Mouse (Mus musculus) left cerebral cortex, postnatal 10 days (tissue): ENCODE measurements around the gene Myo3a. TPM values are rescaled to one million over a fixed set of nuclear protein-coding genes. Genes with fewer than 3 reads are reported as not detected.
A peak's percentile ranks its signal among the peaks of the same experiment; 100 is the strongest.
"Not testable (repeated sequence)": the region's sequence is repeated elsewhere in the genome, so short reads cannot be mapped to it uniquely, and the experiment has no call there.

Experiments used
- DNase-seq, 2 experiments: peaks; one replicate each; pipeline ENCODE4 v3.0.0; 2021 to 2022; ENCODE audit warnings: low spot score in 2 of 2, mixed read lengths in 1 of 2; ENCODE audit errors: extremely low spot score in 1 of 2
- intact Hi-C: fragments of 180-260 bp; cut with DNase I; formaldehyde crosslinking; loops from one replicate; pipeline ENCODE4 v1.15.1; 2025
- total RNA-seq, 2 experiments: library from RNA; stranded (reverse); gene quantifications; 2 replicates each; pipeline ENCODE4 v1.2.3; 2021

Myo3a gene
- under 1 TPM; 0.55 to 0.64 TPM for total RNA-seq

DNA sequence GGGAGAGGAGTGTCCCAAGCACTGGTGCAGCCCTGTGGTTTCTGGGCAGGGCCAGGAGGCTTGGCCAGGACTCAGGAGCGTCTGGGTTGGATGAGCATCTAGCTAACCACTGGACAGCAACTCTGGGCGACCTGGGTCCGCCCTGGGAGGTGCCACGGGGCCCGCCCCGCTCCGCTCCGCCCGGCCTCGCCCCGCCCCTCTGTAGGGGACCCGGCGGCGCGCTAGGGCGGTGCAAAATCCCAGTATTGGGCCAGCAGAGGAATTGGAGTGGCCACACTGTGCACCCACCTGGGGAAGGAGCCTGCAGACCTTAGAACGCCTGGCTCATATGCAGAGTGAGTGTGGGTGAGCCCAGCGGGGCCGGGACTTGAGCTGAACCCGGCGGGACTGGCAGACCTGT is at the start of gene Myo3a:
TSS of gene Myo3a (plus strand) at position 196 of the 400 bp plus-strand sequence.
- no peak for DNase-seq
- intact Hi-C loops: no loop called here

DNA sequence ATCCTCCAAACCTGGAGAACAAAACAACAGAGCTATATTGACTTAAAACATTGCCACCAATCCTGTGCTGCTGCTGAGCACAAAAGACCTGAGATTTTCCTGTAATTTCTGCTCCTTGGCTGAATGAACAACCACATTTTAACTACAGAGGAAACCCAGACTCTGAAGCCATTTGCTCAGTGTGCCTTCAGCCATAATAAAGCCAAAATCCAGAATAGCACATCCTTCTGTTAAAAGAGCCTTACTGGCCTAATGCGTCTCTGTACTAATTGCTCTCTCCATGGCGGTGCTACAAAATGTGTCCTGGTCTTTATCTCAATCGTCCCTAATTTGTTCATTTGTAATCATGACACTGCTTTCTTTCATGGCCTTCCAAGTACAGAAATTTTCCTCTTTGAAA is 23.2 kb downstream of the Myo3a start:
- intact Hi-C loops: no loop called here
- DNase-seq: no peak

DNA sequence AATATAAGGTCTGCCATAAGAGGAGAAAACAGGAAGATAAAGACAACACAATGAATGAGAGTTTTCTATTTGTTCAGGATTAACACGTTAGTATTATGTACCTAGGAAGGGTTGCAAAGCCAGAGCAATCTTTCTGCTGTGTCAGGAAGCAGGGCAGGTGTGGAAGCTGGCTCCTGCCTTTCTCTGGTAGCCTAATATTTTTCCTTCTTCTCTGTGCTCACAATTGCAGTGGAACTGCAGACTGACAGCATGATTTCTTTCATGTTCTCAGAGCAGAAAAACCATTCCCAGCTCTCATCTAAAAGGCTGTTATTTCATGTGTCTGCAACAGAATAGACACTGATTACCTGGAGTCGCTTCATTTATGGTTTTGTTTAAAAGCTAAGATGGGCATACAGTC is 23.7 kb downstream of the Myo3a start:
- intact Hi-C loops: no loop called here

DNA sequence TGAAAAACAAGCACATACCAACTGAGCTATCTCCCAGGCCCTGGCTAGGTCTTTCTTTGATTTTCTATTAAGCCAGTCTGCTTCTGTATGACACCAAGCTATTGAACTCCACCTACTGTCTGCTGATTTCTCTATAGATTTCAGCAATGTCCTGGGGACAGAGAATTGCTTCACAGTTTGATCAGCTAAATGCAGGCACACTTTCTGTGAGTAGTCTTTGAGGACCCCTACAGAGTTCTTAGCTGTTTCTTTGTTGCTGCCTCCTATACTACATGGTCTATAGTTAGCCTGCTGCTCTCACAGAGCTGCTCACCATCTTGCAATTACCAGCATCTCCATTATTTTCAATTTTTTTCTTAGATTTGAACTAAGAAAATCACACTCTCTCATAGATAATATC is 28.3 kb downstream of the Myo3a start:
- intact Hi-C loops: no loop called here
- no peak for DNase-seq

More for the DNA sequence above, 23.7 kb downstream of the Myo3a start:
- DNase-seq: no peak

DNA sequence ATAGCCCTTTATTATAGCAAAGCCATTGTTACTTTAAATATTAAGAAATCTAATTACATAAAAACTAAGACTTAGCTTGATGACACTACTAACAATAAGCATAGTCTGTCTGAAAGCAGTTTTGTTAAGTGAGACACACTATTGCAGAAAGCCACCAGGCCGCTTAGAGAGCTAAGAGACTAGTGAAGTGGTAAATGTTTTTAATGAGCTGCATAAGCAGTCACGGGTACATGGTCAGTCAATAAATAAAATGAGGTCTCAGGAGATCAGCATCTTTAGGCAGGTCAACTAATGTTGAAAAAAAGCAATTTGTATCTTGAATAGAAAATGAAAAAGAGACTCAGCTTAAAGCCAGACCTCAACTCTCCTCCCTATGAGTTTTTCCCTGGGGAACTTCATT is 44.3 kb downstream of the Myo3a start:
- no peak for DNase-seq
- intact Hi-C loops: no loop called here

DNA sequence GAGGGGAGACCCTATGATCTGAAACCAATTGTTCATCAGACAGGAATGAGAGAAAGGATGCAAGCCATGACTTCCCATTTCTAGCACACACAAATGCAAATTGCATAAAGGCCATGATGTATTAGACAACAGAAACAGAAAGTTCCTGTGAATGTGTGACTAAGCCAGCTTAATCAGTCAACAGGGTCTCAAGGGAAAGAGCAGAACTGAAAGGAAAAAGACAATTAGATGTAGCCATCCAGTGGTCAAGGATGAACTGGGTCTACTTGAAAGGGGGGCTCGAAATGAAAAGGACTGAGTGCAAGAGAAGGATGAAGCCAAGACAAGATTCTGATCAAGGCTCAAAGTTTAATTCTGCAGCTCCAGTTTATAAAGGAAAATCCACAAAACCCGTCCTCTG is 58.1 kb downstream of the Myo3a start:
- DNase-seq: no peak

DNA sequence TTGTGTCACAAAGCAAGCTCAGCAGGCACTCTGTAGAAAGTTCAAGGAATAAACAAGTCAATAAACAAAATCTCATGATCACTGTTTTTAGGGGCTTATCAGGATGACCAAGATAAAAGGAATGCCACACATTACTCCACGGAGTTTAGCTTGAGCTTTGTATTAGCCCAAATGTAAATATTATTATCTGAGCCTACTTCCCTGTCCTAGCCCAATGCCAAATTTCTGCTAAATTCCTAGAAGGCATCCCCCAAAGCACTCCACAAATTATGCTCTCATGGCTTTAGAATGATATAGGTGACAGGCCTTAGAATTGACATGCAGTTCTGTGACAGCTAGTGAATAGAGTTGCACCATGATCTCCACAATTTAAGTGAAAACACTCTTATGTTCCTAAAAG is 58.5 kb downstream of the Myo3a start:
- no peak for DNase-seq
- intact Hi-C loops: no loop called here

More for the DNA sequence above, 58.1 kb downstream of the Myo3a start:
- intact Hi-C loops: no loop called here

DNA sequence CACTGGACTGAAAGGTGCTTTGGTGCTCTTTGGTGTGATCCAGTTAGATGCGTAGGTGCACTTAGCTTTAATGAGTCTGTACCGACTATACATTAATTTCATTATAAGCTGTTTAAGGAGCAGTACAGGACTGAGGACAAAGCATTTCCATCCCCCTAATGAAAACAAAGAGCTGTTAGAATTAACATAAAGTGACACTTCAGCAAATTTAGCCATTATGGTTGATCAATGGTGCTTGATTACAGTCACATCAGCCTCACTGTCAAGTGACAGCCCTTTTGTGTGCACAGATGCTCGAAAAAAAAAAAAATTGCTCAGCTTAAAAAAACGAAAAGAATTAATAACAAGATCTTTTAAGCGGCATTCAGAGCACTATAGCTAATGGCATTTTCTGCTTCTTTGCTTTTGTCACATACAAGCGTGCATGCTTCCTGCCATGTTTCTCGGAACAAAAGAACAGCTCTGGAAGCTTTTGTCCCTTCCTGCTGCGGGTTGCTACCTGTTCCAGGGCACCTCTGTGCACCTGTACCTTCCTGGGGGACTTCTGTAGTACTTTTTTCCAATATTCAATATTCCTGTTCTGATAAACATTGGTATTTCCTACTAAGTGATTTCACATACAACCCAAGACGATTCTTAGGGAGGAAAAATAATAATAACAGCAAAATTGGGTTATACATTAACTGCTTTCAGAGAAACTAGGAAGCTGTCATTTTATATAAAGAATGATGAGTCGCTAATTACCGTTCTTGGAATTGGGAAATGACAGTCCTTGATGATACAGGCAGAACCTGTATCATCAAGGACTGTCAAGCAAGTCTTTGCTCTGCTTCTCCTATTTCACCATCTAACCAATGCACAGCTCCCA is 66.5 kb downstream of the Myo3a start:
- no peak for DNase-seq

DNA sequence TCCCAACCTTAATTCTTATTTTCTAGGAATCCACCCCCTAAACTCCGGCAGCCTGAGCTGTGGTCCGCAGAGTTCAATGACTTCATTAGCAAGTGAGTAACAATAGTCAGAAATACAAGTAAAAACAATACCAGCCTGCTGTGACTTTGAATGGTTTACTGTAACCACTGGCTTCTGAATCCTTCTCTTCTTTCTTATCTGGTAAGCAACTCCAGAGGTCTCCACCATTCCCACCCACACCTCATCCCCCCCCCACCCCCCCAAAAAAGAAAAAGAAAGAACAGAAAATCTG is 67.1 kb downstream of the Myo3a start:
- intact Hi-C loops: no loop called here
- no peak for DNase-seq

More for the DNA sequence above, 66.5 kb downstream of the Myo3a start:
- intact Hi-C loops: no loop called here

DNA sequence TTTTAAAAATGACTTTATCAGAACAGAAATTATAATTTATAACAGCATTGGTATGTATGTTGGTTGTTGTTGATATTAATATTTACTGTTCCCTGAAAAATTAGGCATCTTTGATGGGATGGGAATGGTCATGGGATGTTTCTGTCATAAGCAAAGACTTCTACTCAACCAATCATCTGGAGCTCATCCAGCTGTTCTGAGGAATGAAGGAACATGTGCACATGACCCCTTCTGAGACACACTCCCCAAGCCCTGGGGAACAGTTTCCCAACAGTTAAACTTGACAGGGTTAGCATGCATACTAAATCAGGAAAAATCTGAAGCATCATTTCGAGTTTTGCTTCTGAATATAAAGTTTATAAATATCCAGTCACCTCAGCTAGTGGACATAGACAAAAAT is 70.6 kb downstream of the Myo3a start:
- intact Hi-C loops: no loop called here
- no peak for DNase-seq

DNA sequence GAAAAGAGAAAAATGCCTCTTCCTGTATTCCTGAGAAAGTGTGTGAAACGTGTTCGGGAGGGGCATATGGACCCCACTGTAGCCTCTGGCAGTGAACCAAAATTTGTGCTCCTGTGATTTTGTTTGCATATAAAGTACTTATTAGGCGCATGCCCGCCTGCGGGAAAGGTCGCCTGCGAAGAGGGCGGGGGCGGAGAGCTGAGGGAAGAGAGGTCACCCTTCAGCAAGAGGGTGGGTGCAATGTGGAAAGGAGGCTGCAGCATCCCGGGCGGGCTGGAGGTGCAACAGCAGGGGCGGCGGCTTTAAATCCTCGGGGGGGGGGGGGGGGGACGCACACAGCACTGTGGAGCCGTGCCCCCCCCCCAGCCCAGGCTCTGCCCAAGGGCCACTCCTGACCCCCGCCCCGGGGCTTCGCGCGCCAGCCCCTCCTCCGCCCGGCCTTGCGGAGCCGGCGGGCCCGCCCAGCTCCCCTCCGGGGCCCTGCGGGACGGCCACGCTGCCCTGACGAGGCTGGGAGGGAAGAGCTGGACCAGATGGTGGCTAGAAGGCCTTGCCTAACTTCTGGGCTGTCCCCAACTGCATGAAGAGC is 111.1 kb downstream of the Myo3a start:
- intact Hi-C loops: no loop called here
- DNase-seq: peak in 1 of 2 experiments; percentile 41

DNA sequence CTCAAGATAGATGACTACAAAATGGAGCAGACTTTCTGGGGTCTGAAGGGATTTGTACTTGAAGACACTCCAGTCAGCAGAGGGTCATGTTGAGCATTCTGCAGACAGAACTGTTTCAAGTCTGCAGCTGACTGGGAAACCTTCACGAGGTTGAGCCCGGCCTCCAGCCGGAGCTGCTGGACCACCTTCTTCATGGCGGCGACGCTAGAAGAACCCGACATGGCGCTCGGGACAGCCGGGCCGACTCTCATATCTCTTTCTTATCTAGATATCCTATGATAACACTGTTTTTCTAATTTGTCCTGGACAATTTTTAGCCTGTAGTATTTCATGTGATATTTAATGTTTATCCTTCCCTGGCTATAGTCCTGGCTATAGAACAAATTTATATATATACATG is 183.2 kb downstream of the Myo3a start:
- DNase-seq, intact Hi-C loops: not testable (repeated sequence)

DNA sequence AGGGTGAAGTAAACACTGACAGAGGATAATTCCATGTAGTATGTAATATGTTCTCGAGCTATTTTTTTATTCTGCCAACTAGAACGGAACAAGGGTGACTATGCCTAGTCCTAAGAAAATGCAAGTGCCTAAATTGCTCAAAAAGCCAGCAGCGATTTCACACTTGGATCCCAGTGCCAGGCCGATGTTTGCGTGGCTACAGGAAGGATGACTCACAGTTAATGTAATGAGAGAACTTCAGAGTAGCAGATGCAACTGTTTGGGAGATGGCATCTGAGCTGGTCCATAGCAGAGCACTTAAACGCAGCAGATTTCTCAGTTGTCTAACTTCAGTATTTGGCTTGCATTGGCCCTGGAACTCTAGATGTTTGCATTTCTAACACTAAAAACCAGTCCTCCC is 321.1 kb downstream of the Myo3a start:
- no peak for DNase-seq
- intact Hi-C loops: no loop called here

DNA sequence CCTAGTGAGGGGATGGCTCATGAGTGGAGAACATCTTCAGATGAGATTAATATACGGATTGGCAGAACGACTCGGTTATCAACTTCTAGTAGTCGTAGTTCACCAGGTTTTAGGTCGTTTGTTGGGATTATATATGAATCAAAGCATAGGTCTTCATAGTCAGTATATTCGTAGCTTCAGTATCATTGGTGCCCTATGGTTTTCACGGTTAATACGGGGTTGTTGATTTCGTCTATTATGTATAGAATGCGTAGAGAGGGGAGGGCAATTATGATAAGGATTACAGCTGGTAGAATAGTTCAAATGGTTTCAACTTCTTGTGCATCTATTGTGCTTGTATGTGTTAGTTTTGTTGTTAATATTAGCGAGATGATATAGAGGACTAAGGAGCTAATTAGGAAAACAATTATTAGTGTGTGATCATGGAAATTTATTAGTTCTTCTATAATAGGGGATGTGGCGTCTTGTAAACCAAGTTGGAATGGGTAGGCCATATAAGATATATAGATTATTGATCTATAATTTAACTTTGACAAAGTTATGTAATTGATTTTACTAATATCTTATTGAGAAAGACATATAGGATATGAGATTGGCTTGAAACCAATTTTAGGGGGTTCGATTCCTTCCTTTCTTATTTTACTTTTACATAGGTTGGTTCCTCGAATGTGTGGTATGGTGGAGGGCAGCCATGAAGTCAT is 360.3 kb downstream of the Myo3a start:
- intact Hi-C loops, DNase-seq: not testable (repeated sequence)

DNA sequence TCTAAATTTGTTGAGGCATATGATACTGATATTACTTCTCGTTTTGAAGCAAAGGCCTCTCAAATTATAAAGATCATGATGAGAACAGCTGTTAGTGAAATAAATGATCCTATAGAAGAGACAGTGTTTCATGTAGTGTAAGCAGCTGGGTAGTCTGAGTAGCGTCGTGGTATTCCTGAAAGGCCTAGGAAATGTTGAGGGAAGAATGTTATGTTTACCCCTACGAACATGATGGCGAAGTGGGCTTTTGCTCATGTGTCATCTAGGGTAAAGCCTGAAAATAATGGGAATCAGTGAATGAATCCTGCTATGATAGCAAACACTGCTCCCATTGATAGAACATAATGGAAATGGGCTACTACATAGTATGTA is 360.9 kb downstream of the Myo3a start:
- intact Hi-C loops, DNase-seq: not testable (repeated sequence)

DNA sequence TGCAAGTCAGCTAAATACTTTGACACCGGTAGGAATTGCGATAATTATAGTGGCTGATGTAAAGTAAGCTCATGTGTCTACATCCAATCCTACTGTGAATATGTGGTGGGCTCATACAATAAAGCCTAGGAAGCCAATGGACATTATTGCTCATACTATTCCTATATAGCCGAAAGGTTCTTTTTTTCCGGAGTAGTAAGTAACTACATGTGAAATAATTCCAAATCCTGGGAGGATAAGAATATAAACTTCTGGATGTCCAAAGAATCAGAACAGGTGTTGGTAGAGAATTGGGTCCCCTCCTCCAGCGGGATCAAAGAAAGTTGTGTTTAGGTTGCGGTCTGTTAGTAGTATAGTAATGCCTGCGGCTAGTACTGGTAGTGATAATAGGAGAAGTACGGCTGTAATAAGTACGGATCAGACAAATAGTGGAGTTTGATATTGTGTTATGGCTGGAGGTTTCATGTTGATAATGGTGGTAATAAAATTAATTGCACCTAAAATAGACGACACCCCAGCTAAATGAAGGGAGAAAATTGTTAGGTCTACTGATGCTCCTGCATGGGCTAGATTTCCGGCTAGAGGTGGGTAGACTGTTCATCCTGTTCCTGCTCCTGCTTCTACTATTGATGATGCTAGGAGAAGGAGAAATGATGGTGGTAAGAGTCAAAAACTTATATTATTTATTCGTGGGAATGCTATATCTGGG is 361.5 kb downstream of the Myo3a start:
- intact Hi-C loops, DNase-seq: not testable (repeated sequence)

DNA sequence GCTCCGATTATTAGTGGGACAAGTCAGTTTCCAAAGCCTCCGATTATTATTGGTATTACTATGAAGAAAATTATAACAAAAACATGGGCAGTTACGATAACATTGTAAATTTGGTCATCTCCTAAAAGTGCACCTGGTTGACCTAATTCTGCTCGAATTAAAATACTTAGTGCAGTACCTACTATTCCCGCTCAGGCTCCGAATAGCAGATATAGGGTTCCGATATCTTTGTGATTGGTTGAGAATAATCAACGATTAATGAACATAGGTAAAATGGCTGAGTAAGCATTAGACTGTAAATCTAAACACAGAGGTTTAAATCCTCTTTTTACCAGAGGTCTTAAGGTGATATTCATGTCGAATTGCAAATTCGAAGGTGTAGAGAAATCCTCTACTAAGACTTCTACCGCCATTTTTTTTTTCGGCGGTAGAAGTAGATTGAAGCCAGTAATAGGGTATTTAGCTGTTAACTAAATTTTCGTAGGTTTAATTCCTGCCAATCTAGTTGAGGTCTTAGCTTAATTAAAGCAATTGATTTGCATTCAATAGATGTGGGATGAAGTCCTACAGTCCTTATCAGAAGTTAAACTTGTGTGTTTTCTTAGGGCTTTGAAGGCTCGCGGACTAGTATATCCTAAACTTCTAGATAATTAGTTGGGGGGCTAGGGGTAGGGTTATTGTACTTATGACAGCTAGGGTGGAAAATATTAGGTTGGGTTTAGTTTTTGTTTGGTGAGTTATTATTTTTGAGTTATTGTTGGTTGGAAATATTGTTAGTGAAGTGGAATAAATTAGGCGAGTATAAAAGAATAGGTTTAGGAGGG is 362.3 kb downstream of the Myo3a start:
- intact Hi-C loops, DNase-seq: not testable (repeated sequence)

DNA sequence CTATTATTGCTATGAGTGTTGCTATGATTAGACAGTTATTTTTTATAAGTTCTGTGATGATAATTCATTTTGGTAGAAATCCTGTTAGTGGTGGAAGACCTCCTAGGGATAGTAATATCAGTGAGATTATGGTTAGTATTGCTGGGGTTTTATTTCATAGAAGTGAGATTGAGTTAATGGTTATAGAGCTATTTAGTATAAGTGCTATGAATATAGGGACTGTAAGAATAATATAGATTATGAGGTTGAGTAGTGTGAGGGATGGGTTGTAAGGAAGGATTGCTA is 362.8 kb downstream of the Myo3a start:
- intact Hi-C loops: no loop called here
- DNase-seq: no peak

DNA sequence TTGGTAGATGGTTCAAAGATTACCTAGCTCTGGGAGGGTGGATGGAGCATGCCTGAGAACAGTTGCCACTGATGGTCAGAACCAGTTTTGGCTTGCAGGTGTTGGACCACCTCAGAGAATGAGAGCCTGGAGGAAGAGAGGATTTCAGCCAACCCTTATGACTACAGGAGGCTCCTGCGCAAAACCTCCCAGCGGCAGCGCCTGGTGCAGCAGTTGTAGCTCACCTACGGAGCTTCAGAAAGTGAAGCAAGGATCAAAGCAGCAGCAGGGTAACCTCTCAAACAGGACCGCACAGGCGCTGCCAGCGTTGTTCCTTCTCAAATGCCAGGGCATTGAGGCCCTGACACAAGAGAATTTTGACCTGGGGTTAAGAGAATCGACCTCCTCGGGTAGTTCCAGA is 390.6 kb downstream of the Myo3a start:
- intact Hi-C loops: no loop called here
- no peak for DNase-seq
